Mouse (Mus musculus) lung, adult 2 months (tissue): ENCODE data around the gene Slc10a6. TPM values are rescaled to one million over a fixed set of nuclear protein-coding genes. Genes with fewer than 3 reads are reported as not detected.

Source experiments
- DNase-seq: peaks from one replicate; pipeline ENCODE4 v3.0.0; 2022
- H3K4me1 ChIP-seq: fragments of 200-500 bp; 2 replicates; pipeline ENCODE4 v1.6.1; 2011; ENCODE audit warnings: low read length; ENCODE audit not compliant: control insufficient read depth, insufficient read depth
- H3K4me3 ChIP-seq: fragments of 200-500 bp; replicated peaks from 2 replicates; pipeline ENCODE3; 2011; ENCODE audit warnings: low read depth, mild to moderate bottlenecking, control low read depth, low read length; ENCODE audit errors: extremely low read depth
- CTCF ChIP-seq: fragments of 200-500 bp; IDR thresholded peaks from 2 replicates; pipeline ENCODE4 v1.5.1; 2011; ENCODE audit warnings: mild to moderate bottlenecking, low read length, control low read depth; ENCODE audit not compliant: insufficient read depth
- POLR2A ChIP-seq: fragments of 200-500 bp; IDR thresholded peaks from 2 replicates; pipeline ENCODE4 v1.6.1; 2011; ENCODE audit warnings: low read depth, mild to moderate bottlenecking, control low read depth, low read length, borderline replicate concordance; ENCODE audit errors: extremely low read depth
- WGBS: fragments of 180-500 bp; shearing (Covaris S2); methylation state at CpG from one replicate; pipeline ENCODE4 v1.1.7; 2018; 5-methylcytosine and 5-hydroxymethylcytosine counted together
- polyA plus RNA-seq: library from polyadenylated mRNA; depleted of rRNA; stranded (reverse); fragments of >200 nt; gene quantifications from 2 replicates; pipeline ENCODE4 v1.2.3, GENCODE M21; 2012; rRNA removed

Gene Slc10a6
- polyA plus RNA-seq, 1 experiment: 18.7 TPM

DNA sequence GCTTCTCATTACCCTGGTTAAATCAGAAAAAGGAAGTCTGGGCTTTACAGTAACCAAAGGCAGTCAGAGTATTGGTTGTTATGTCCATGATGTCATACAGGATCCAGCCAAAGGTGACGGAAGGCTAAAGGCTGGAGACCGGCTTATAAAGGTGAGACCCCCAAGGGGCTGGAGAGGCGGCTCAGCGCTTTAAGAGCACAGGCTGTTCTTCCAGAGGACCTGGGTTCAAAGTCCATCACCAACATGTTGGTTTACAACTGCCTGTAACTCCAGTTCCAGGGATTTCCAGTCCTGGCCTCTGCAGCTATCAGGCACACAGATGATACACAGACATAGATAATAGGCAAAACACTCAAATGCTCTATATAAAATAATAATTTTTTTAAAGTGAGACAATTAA, 61.2 kb downstream of the Slc10a6 start:
- no peak for DNase-seq
- Histone ChIP-seq H3K4me3 (no peak overlapping the region), H3K4me1 (no peaks in the 10 kb centered on the region)
- 86% methylated on average over 4 of the region's 4 CpGs for WGBS
- TF ChIP-seq POLR2A (no peak), CTCF (no peak)

DNA sequence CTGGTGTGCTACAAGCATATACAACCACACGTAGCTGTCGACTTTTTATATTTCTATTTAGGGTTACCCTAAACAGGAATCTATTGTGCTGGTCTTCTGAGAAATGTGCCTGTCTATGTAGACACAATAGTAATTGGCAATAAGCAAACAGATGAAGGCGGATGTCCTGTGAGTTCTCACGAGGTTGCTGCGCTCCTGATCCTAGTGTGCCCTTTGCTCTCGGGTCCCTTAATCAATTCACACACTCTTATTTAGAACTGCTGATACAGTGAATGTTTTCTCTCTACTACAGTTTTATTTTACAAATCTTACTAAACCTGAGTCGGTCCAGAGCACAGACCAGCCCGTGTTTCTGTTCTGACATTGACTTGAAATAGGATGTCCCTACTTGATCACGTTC, 68.7 kb downstream of the Slc10a6 start:
- H3K4me3 ChIP-seq: no peak overlapping the region
- no peak for TF ChIP-seq CTCF
- no peak for TF ChIP-seq POLR2A
- H3K4me1 ChIP-seq: no peaks in the 10 kb centered on the region
- WGBS: 85% methylated on average over 9 of the region's 9 CpGs
- DNase-seq: no peak

Other genes with a start within 250 kb of the Slc10a6 start
- 18.0 and 22.6 TPM in 2 replicates for gene Ptpn13, start 204.2 kb downstream of the Slc10a6 start, polyA plus RNA-seq
- 0.16 and 0.21 TPM in 2 replicates for gene 1700016H13Rik, start 26.6 kb upstream of the Slc10a6 start, polyA plus RNA-seq
- 15.3 and 19.2 TPM in 2 replicates for gene Aff1, start 63.0 kb upstream of the Slc10a6 start, polyA plus RNA-seq